Mouse (Mus musculus) bone marrow, adult 2 months (tissue): ENCODE measurements around the gene Chrm2.

Experiments
- CTCF ChIP-seq: fragments of 200-500 bp; IDR thresholded peaks from 2 replicates; pipeline ENCODE4 v1.5.1; 2011; ENCODE audit warnings: low read length, control low read depth; ENCODE audit not compliant: control insufficient read depth, insufficient read depth
- POLR2A ChIP-seq: fragments of 200-500 bp; IDR thresholded peaks from 2 replicates; pipeline ENCODE4 v1.6.1; 2011; ENCODE audit warnings: low read depth, mild to moderate bottlenecking, control low read depth, low read length, borderline replicate concordance; ENCODE audit not compliant: control insufficient read depth

DNA sequence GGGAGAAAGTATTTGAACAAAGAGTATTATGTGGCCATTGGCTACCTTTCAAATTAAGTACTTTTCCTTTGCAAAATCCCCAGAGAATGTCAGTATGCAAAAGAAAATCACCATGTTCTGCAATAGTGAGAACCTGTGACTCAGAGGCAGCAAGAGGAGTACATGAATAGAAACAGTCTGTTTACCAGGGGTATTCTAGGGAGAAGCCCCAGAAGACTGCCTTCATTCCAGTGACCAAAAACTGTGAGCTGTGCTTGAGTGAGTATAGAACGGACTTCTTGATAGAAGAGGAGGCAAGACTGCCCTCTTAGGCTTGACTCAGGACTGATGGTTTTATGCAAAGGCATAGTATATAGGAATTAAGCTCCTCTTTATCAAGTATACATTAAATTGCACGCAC lies 22.2 kb downstream of the Chrm2 start:
- no peak for TF ChIP-seq CTCF
- no peak for TF ChIP-seq POLR2A
